Mouse (Mus musculus): ENCODE measurements around the gene Syncrip. TPM values are rescaled to one million over a fixed set of nuclear protein-coding genes. Genes with fewer than 3 reads are reported as not detected.

Gene Syncrip
- polyA plus RNA-seq, 1 experiment from 2014 or later = 120 TPM

- no peaks in the 10 kb centered on the region for H3K9me3 ChIP-seq
- 0 out of 2 replicates have a peak, but pooled peaks cover 14% of the 10 kb centered on the region for H3K36me3 ChIP-seq
- H3K27me3 ChIP-seq = no peaks in the 10 kb centered on the region
- no peak overlapping the region for H3K9ac ChIP-seq (replicated peaks)
- WGBS = 48% methylated on average over 2 of the region's 2 CpGs
- H3K4me3 ChIP-seq = no peak overlapping the region
- no peak overlapping the region for H3K4me2 ChIP-seq (replicated peaks)
- no peak for ATAC-seq (replicated peaks)
- H3K27ac ChIP-seq (replicated peaks) = no peak overlapping the region
- no peaks in the 10 kb centered on the region for H3K4me1 ChIP-seq
Measured at GRCm38 (mm10) chr9:88409978-88410377, 72.4 kb downstream of the Syncrip start.

DNA sequence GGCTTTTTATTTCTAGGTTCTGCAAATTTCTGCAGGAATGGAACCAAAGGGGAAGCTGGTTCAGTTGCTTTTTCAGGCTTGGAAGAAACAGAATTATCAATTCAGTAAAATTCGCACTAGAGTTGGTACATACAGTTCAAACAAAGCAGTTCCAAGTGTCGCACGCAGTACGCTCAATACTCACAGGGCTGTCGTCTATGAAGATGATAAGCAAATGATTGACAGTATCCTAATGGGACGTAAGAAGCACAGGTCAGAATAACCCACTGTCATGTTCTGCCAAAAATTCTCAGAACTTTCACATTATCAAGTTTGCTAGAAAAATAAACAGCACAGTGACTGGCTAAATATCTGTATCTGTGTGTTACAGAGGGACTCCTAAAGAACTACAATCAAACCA is 77.9 kb downstream of the Syncrip start:
- Histone ChIP-seq H3K4me1 (no peaks in the 10 kb centered on the region), H3K27me3 (no peaks in the 10 kb centered on the region), H3K9ac (replicated peaks) (no peak overlapping the region), H3K4me3 (no peak overlapping the region), H3K27ac (replicated peaks) (no peak overlapping the region), H3K9me3 (no peaks in the 10 kb centered on the region), H3K4me2 (replicated peaks) (no peak overlapping the region), H3K36me3 (peaks cover 16% of the 10 kb centered on the region; the same call in 1 of the 2 replicates)
- WGBS = 95% methylated on average over 6 of the region's 6 CpGs
- ATAC-seq (replicated peaks) = no peak

GRCm38 (mm10) chr9:88404088-88404487 is 78.3 kb downstream of the Syncrip start:
- H3K4me2 ChIP-seq (replicated peaks) = no peak overlapping the region
- ATAC-seq (replicated peaks) = no peak
- H3K4me3 ChIP-seq = no peak overlapping the region
- no peaks in the 10 kb centered on the region for H3K4me1 ChIP-seq
- 85% methylated on average over 10 of the region's 10 CpGs for WGBS
- no peak overlapping the region for H3K27ac ChIP-seq (replicated peaks)
- no peaks in the 10 kb centered on the region for H3K9me3 ChIP-seq
- no peak overlapping the region for H3K9ac ChIP-seq (replicated peaks)
- H3K27me3 ChIP-seq = no peaks in the 10 kb centered on the region
- peaks cover 13% of the 10 kb centered on the region; the same call in 1 of the 2 replicates for H3K36me3 ChIP-seq

GRCm38 (mm10) chr9:88398461-88398860 is 83.9 kb downstream of the Syncrip start:
- Histone ChIP-seq H3K9ac (replicated peaks) (no peak overlapping the region), H3K4me2 (replicated peaks) (no peak overlapping the region), H3K4me1 (no peaks in the 10 kb centered on the region), H3K36me3 (peaks cover 21% of the 10 kb centered on the region), H3K27ac (replicated peaks) (no peak overlapping the region), H3K9me3 (no peaks in the 10 kb centered on the region), H3K4me3 (no peak overlapping the region), H3K27me3 (no peaks in the 10 kb centered on the region)
- WGBS = 92% methylated on average over 1 of the region's 1 CpGs
- no peak for ATAC-seq (replicated peaks)

Other genes with a start within 250 kb of the Syncrip start
- gene Nt5e, start 155.4 kb downstream of the Syncrip start, polyA plus RNA-seq (2015; fragmentation: Nextera tagmentation; extraction: Ambion mirVana) = 0.68 and 0.75 TPM in 2 replicates
- gene Snx14, start 43.6 kb downstream of the Syncrip start, polyA plus RNA-seq (2015; fragmentation: Nextera tagmentation; extraction: Ambion mirVana) = 26.2 and 27.7 TPM in 2 replicates
- 0.57 and 0.69 TPM in 2 replicates for gene Gm20537, start 26.0 kb downstream of the Syncrip start, polyA plus RNA-seq (2015; fragmentation: Nextera tagmentation; extraction: Ambion mirVana)
- gene Zfp949, start 65.4 kb upstream of the Syncrip start, polyA plus RNA-seq (2015; fragmentation: Nextera tagmentation; extraction: Ambion mirVana) = 17.1 and 18.5 TPM in 2 replicates
- 0.20 and 0.27 TPM in 2 replicates for gene Trim43a, start 98.3 kb upstream of the Syncrip start, polyA plus RNA-seq (2015; fragmentation: Nextera tagmentation; extraction: Ambion mirVana)
- gene Mthfsl, start 237.7 kb upstream of the Syncrip start, polyA plus RNA-seq (2015; fragmentation: Nextera tagmentation; extraction: Ambion mirVana) = 31.4 and 34.9 TPM in 2 replicates
- not detected in 2 replicates for gene Bcl2a1d, start 249.3 kb upstream of the Syncrip start, polyA plus RNA-seq (2015; fragmentation: Nextera tagmentation; extraction: Ambion mirVana)

Measured in forebrain, embryonic 15.5 days (tissue).